In the genomic region with DNA sequence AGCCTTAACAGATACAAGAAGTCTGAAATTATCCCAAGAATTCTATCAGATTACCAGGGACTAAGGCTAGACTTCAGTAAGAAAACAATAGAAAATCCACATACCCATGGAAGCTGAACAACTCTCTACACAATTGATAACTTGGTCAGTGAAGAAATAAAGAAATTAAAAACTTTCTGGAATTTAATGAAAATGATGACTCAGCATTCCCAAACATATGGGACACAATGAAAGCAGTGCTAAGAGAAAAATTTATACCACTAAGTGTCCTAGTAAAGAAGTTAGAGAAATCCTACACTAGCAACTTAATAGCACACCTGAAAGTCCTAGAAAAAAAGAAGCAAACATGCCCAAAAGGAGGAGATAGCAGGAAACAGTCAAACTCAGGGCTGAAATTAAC, we compare ENCODE assay signal across 32 mouse cellular contexts.
"Had no signal": no experiment of that assay in that cellular context is flagged by ENCODE, and none has a peak within 500 bp of the region (broad histone marks: within the 10 kb centered on the region; RNA-seq: fewer than 3 reads in every experiment).

No protein-coding gene starts in this region.

- ATAC-seq: liver, embryonic 12.5 days; liver, postnatal 0 days; lung, postnatal 0 days; midbrain, embryonic 13.5 days; midbrain, embryonic 15.5 days; midbrain, embryonic 16.5 days had no signal

- H3K4me2 ChIP-seq: limb, embryonic 12.5 days; limb, embryonic 13.5 days; limb, embryonic 15.5 days; liver, embryonic 12.5 days; liver, embryonic 13.5 days; liver, embryonic 15.5 days; lung, embryonic 14.5 days; lung, embryonic 15.5 days; midbrain, embryonic 11.5 days; midbrain, embryonic 12.5 days; midbrain, embryonic 13.5 days; midbrain, embryonic 15.5 days; neural tube, embryonic 12.5 days had no signal

- H3K27ac ChIP-seq: left cerebral cortex, adult 2 months; limb, embryonic 10.5 days; limb, embryonic 12.5 days; limb, embryonic 13.5 days; limb, embryonic 15.5 days; liver, embryonic 12.5 days; liver, embryonic 13.5 days; liver, embryonic 14.5 days; liver, embryonic 15.5 days; lung, embryonic 15.5 days; macrophage; midbrain, embryonic 10.5 days; midbrain, embryonic 12.5 days; midbrain, embryonic 13.5 days; midbrain, embryonic 15.5 days; neural tube, embryonic 12.5 days had no signal

- H3K4me1 ChIP-seq: limb, embryonic 10.5 days; limb, embryonic 12.5 days; limb, embryonic 13.5 days; limb, embryonic 15.5 days; liver, embryonic 12.5 days; liver, embryonic 13.5 days; liver, embryonic 15.5 days; lung, embryonic 15.5 days; megakaryocyte, embryonic 14.5 days; midbrain, embryonic 10.5 days; midbrain, embryonic 12.5 days; midbrain, embryonic 13.5 days; midbrain, embryonic 15.5 days; neural tube, embryonic 12.5 days had no signal

- H3K9ac ChIP-seq: limb, embryonic 12.5 days; limb, embryonic 13.5 days; limb, embryonic 15.5 days; liver, embryonic 12.5 days; liver, embryonic 13.5 days; liver, embryonic 14.5 days; liver, embryonic 15.5 days; liver, postnatal 0 days; lung, embryonic 14.5 days; lung, embryonic 15.5 days; midbrain, embryonic 12.5 days; midbrain, embryonic 13.5 days; midbrain, embryonic 15.5 days; neural tube, embryonic 12.5 days had no signal

- H3K4me3 ChIP-seq: left cerebral cortex, adult 2 months; limb, embryonic 10.5 days; limb, embryonic 12.5 days; limb, embryonic 13.5 days; limb, embryonic 15.5 days; liver, embryonic 12.5 days; liver, embryonic 13.5 days; liver, embryonic 15.5 days; lung, embryonic 15.5 days; megakaryocyte, embryonic 14.5 days; midbrain, embryonic 10.5 days; midbrain, embryonic 12.5 days; midbrain, embryonic 13.5 days; midbrain, embryonic 15.5 days; myocyte; neural tube, embryonic 12.5 days had no signal

- H3K9me3 ChIP-seq: limb, embryonic 10.5 days; limb, embryonic 12.5 days; limb, embryonic 13.5 days; limb, embryonic 15.5 days; liver, embryonic 12.5 days; liver, embryonic 15.5 days; lung, embryonic 15.5 days; midbrain, embryonic 10.5 days; midbrain, embryonic 12.5 days; midbrain, embryonic 13.5 days; neural tube, embryonic 12.5 days had no signal

- DNase-seq: left cerebral cortex, postnatal 4 days; liver; liver, embryonic 13.5 days; liver, postnatal 0 days; lung, adult 18-20 months; lung, adult 2 months; lung, embryonic 14.5 days; lung, postnatal 10 days; lung, postnatal 14 days; lung, postnatal 36 days; lung, postnatal 4 days; midbrain, embryonic 14.5 days had no signal

- H3K27me3 ChIP-seq: limb, embryonic 12.5 days; limb, embryonic 13.5 days; limb, embryonic 15.5 days; liver, embryonic 12.5 days; liver, embryonic 13.5 days; liver, embryonic 15.5 days; lung, embryonic 15.5 days; megakaryocyte, embryonic 14.5 days; midbrain, embryonic 12.5 days; midbrain, embryonic 13.5 days; midbrain, embryonic 15.5 days; neural tube, embryonic 12.5 days had no signal

- H3K36me3 ChIP-seq: limb, embryonic 10.5 days; limb, embryonic 12.5 days; limb, embryonic 13.5 days; limb, embryonic 15.5 days; liver, embryonic 12.5 days; liver, embryonic 13.5 days; liver, embryonic 15.5 days; lung, embryonic 15.5 days; midbrain, embryonic 10.5 days; midbrain, embryonic 12.5 days; midbrain, embryonic 13.5 days; midbrain, embryonic 15.5 days; neural tube, embryonic 12.5 days had no signal
